Mouse (Mus musculus) frontal cortex, adult (tissue): ENCODE measurements around the gene Eef2k.
"Not testable (repeated sequence)": the region's sequence is repeated elsewhere in the genome, so short reads cannot be mapped to it uniquely, and the experiment has no call there.

ENCODE experiments used
- ATAC-seq: cut with Nextera tagmentation; 2 replicates; pipeline ENCODE4 v1.9.2; 2017; ENCODE audit warnings: mild to moderate bottlenecking, moderate library complexity, mixed read lengths; ENCODE audit not compliant: low TSS enrichment

Eef2k gene

GRCm38 (mm10) chr7:120880770-120881169 lies 38.1 kb downstream of the Eef2k start:
- no peak for ATAC-seq

- no peak for ATAC-seq
These were observed 38.8 kb downstream of the Eef2k start for GRCm38 (mm10) chr7:120881451-120881850.

DNA sequence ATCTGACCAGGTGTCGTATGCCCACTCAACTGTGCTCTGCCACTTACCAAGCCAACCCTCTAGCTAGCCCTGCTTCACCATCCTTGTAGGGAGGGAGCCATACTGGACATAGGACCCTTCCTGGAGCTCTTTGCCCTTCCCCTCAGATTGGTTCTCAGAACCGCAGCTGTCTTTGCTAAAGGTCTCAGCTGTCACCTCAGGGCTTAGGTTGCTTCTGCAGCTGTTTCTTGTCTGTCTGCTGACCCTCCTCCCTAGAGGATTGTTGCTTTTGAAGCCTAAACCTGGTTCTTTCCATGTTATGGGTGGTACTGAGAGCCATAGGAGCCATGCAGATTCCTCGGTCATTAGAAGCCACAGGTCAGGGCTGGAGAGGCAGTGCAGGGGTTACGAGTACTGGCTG lies 40.0 kb downstream of the Eef2k start:
- ATAC-seq, result no peak

GRCm38 (mm10) chr7:120883523-120884290 lies 41.1 kb downstream of the Eef2k start:
- no peak for ATAC-seq

GRCm38 (mm10) chr7:120884746-120885145 lies 42.1 kb downstream of the Eef2k start:
- ATAC-seq, result no peak

DNA sequence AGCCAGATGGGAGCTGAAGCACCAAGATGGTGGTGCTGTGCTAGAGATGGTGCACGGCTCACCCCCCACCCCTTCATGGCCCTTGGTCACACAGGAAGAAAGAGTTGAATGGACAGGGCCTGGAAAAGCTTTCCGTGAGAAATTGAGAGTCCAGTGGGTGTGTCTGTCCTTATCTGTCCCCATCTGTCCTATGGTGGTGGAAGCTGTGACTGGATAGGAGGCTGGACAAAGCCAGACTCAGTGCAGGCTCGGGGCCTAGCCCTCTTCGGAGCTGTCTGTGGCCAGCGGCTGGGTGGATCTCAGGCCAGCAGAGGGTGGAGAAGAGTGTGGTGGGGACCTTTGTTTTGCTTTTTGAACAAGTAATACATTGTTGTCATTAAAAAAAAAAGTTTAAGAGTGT lies 50.5 kb downstream of the Eef2k start:
- ATAC-seq, result no peak

DNA sequence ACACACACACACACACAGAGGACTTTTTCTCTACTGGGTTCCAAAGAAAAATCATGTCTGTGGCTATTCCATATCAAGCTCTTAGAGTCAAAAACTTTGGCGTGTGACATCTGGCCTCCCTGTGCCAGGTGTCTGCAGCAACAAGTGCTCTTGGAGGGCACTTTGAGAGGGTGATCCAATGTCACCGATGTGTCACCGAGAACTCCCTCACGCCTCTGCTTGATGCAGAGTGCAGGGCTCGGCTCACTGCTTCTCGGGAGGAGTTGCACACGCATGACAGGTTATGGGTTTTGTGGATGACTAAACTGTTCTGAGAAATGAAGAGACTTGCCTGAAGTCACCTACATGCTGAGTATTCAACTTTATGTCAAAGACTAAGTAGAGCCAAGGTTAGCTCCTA lies 54.4 kb downstream of the Eef2k start:
- no peak for ATAC-seq

DNA sequence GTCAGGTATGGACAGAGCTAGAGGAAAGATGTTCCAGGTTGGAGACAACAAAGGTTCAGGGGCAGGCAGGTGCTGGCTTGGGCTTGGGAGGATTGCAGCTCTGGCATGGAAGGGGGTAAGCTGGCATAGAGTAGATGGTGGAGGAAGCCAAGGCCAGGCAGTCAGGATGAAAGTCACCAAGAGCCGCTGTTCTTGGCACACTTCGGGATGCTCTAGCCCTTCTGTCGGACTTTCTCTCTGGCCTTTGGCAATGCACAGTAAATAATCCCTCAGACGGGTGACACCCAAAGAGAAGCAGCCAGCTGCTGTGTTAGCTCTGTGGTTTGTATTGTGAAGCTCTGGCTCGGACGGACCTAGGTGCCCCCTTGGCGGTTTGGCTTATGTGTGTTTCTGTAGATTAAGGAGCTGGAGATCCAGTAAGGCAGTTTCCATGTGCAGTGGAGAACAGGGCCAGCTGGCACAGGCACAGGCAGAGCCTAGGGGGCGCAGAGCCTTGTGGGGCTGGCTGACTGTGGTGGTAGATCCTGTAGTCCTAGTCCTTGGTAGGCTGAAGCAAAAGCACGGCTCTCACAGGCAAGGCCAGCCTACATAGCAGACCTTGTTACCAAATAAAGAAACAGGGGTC lies 55.2 kb downstream of the Eef2k start:
- ATAC-seq, result no peak

GRCm38 (mm10) chr7:120900191-120900590 lies 57.6 kb downstream of the Eef2k start:
- ATAC-seq, result no peak

GRCm38 (mm10) chr7:120901701-120902100 lies 59.1 kb downstream of the Eef2k start:
- no peak for ATAC-seq

DNA sequence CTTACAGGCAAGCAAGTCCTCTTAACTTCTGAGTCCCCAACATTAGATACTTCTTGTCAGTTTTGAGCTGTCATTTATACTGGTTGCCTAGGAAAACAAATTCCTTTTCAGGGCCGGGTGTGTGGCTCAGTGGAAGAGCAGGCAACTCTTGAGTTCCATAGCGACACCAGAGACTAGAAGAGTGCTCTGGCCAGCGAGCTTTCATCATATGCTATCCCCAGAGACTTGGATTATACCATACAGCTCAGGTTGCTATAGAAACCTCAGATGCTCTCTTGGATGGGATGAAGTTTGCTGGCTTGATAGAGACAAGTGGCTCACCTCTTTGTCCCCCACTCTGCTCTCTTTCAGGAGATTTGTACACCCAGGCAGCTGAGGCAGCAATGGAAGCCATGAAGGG lies 60.3 kb downstream of the Eef2k start:
- ATAC-seq, result no peak

- ATAC-seq, result not testable (repeated sequence)
These were observed 67.5 kb downstream of the Eef2k start for GRCm38 (mm10) chr7:120910172-120910571.

DNA sequence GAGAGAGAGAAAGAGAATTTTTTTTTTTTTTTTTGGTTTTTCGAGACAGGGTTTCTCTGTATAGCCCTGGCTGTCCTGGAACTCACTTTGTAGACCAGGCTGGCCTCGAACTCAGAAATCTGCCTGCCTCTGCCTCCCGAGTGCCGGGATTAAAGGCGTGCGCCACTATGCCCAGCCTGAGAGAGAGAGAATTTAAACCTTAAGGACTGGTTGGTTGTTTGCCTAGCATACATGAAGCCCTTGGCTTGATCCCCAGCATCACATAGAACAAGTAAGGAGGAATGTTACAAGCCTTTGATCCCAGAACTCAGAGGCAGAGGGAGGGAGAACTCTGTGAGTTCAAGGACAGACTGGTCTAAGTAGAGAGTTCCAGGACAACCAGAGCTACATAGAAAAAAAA lies 68.6 kb downstream of the Eef2k start:
- ATAC-seq, result not testable (repeated sequence)

GRCm38 (mm10) chr7:120913332-120913731 lies 70.7 kb downstream of the Eef2k start:
- ATAC-seq, result no peak

- no peak for ATAC-seq
These were observed 73.7 kb downstream of the Eef2k start for GRCm38 (mm10) chr7:120916262-120916875.

DNA sequence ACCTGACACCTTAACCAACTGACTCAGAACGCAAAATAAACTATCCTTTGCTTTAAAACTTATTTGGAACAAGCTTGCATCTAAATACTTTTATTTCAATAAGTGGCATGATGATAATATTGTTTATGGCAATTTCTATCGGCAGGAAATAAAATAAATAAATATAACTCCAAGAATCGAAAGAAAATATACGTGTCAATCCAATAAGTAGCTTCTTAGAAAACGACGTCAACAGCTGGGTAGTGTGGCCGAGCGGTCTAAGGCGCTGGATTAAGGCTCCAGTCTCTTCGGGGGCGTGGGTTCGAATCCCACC lies 74.6 kb downstream of the Eef2k start:
- no peak for ATAC-seq

DNA sequence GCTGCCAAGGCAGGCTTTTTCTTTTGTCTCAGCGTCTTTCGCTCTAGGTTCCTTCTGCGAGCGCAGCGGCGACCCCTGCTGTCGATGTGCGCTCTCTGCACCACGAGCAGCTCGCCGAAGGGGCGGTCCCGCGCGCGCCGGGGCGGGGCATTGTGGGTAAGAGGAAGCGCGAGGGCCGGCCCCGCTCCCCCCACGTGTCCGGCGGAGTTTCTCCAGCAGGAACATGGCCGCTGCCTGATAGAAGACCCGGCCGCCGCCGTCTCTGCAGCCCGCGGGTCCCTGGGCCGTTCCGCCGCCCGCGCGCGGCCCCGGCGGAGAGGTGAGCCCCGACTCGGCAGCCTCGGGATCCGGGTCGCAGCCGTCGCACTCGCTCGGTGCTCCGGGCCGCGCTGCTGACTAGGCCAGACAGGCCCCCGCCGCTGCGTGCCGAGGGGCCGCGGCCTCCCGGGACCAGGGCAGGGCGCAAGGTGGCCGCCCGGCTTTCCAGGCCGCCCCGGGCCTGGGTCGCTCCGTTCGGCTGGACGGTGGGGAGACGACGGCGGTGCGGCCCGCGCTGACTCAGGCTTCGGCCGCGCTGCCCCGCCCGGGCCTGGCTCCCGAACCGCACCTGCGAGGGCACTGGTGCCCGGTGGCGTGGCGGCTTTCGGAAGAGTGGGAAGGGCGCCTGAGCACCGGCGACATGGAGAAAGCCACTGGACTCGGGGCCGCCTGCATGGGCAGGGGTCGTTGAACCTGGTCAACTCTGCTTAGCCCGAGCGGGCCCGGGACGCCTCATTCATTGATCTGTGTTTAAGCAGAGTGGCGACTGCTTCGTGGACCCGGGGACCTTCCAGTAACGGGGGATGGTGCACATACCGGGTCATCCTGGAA lies 75.2 kb downstream of the Eef2k start, which contains the start of gene Polr3e:
Gene Polr3e (plus strand): TSS at position 153 of the 870 bp plus-strand sequence.
- peak; percentile 90 for ATAC-seq

- ATAC-seq, result peak; percentile 61
These were observed 75.9 kb downstream of the Eef2k start for GRCm38 (mm10) chr7:120918526-120918962.

DNA sequence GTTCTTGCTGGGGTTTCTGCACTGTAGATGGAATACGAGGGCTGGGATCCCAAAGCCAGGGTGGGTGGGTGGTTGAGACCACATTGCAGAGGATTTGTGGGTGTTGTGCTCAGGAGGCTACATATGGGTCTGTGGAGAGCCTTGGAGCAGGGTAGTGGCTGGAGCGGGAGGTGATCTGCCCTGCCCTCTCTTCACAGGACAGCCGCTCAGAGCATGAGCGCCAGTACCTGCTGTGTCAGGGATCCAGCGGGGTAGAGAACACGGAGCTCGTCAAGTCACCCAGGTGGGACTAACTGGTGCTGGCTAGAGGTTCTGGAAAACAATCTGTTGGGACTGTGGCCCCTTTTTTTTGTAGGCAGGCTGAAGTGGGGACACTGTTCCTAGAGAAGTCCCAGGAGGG lies 90.5 kb downstream of the Eef2k start:
- ATAC-seq, result no peak

DNA sequence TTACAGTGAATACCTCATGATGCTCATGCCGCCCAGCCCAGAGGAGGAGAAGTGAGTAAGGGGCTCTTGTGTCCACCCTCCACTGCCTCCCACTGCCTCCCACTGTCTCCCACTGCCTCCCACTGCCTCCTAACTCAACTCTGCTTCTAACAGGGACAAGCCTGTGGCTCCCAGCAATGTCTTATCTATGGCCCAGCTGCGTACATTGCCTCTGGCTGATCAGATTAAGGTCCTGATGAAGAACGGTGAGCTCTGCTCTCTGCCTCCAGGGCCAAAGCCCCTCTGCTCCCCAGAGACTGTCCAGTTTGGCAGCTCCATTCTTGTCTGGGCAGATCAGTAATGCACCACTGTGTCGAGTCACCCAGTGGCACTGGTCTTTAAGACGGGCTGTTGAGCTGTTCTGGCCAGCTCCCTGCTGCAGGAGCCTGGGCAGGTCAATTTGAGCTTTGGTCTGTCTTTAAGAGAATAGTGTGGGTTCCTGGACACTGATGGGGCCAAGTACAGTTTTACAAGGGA lies 91.1 kb downstream of the Eef2k start:
- ATAC-seq, result no peak

- ATAC-seq, result peak; percentile 77
These were observed 92.1 kb downstream of the Eef2k start for GRCm38 (mm10) chr7:120934716-120935115.

DNA sequence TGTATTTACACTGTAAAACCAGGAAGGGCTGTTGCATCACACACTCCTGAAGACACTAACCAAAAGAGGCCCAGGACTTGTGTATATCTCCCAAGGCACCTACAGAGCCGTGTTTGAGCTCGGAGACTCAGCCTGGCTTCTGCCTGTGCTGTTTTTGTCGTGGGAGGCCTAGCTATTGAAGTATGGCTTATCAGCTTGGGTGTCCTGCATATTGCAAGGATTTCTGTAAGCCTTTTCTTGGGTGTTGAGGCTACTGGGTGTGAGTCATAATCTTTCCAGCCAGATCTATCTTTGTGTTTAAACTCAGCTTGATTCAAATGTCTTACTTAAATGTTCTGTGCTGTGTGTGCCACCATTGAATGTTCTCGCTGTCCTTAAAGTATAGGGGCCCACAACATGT lies 93.9 kb downstream of the Eef2k start:
- peak; percentile 64 for ATAC-seq
